Mouse (Mus musculus) midbrain, postnatal 0 days (tissue): ENCODE results near the gene Cenpf. TPM values are rescaled to one million over a fixed set of nuclear protein-coding genes. Genes with fewer than 3 reads are reported as not detected.

ENCODE experiments used
- ATAC-seq: fragments of 200-750 bp; cut with Nextera tagmentation; 2 replicates; pipeline ENCODE4 v1.8.0; 2017; ENCODE audit warnings: moderate number of reproducible peaks, mild to moderate bottlenecking, moderate TSS enrichment, moderate library complexity; ENCODE audit not compliant: low FRiP score
- DNase-seq: peaks from one replicate; pipeline ENCODE4 v3.0.0-alpha.2; 2015; ENCODE audit warnings: low spot score
- H3K27ac ChIP-seq: fragments of 300-500 bp; sonication (generic); 2 replicates; pipeline ENCODE4 v1.5.1; 2014; ENCODE audit warnings: low read depth, mild to moderate bottlenecking, low read length, mixed read lengths
- H3K27me3 ChIP-seq: fragments of 300-500 bp; sonication (generic); 2 replicates; pipeline ENCODE4 v1.6.1; 2014; ENCODE audit warnings: low read length, control low read depth, mixed read lengths; ENCODE audit not compliant: insufficient read depth
- H3K36me3 ChIP-seq: fragments of 300-500 bp; sonication (generic); 2 replicates; pipeline ENCODE4 v1.6.1; 2014; ENCODE audit warnings: low read length, control low read depth, mixed read lengths; ENCODE audit not compliant: insufficient read depth
- H3K4me1 ChIP-seq: fragments of 300-500 bp; sonication (generic); 2 replicates; pipeline ENCODE4 v1.6.1; 2014; ENCODE audit warnings: mild to moderate bottlenecking, control low read depth, antibody characterized with exemption, low read length, mixed read lengths; ENCODE audit not compliant: insufficient read depth
- H3K4me2 ChIP-seq: fragments of 300-500 bp; sonication (generic); 2 replicates; pipeline ENCODE4 v1.6.1; 2014; ENCODE audit warnings: low read depth, mild to moderate bottlenecking, low read length, mixed read lengths; ENCODE audit not compliant: poor library complexity, severe bottlenecking
- H3K4me3 ChIP-seq: fragments of 300-500 bp; sonication (generic); 2 replicates; pipeline ENCODE4 v1.5.1; 2014; ENCODE audit warnings: low read depth, mild to moderate bottlenecking, low read length, moderate library complexity
- H3K9ac ChIP-seq: fragments of 300-500 bp; sonication (generic); replicated peaks from 2 replicates; pipeline ENCODE4 v1.6.1; 2014; ENCODE audit warnings: mild to moderate bottlenecking, low read length, moderate library complexity, mixed read lengths; ENCODE audit not compliant: poor library complexity, severe bottlenecking
- H3K9me3 ChIP-seq: fragments of 300-500 bp; sonication (generic); 2 replicates; pipeline ENCODE4 v1.6.1; 2016; ENCODE audit warnings: low read length, control low read depth
- CTCF ChIP-seq: IDR thresholded peaks from 2 replicates; pipeline ENCODE4 v1.5.1; 2016; ENCODE audit warnings: antibody characterized with exemption, mild to moderate bottlenecking
- WGBS: fragments of 180-500 bp; shearing (Covaris S2); extraction: QIAGEN DNeasy Blood & Tissue Kit; methylation state at CpG from one replicate; pipeline ENCODE4 v1.1.7; 2014; 5-methylcytosine and 5-hydroxymethylcytosine counted together
- polyA plus RNA-seq: library from polyadenylated mRNA; unstranded; fragments of >200 nt; fragmentation: Nextera tagmentation; extraction: Ambion mirVana; gene quantifications from 2 replicates; pipeline ENCODE4 v1.2.1, GENCODE M21; 2015
- total RNA-seq: library from RNA; depleted of rRNA; stranded (reverse); fragments of >200 nt; gene quantifications from 2 replicates; pipeline ENCODE4 v1.2.3, GENCODE M21; 2014; rRNA removed

Cenpf gene
- total and polyA plus RNA-seq, 2 experiments from 2014 or later = 3.0 to 6.8 TPM

DNA sequence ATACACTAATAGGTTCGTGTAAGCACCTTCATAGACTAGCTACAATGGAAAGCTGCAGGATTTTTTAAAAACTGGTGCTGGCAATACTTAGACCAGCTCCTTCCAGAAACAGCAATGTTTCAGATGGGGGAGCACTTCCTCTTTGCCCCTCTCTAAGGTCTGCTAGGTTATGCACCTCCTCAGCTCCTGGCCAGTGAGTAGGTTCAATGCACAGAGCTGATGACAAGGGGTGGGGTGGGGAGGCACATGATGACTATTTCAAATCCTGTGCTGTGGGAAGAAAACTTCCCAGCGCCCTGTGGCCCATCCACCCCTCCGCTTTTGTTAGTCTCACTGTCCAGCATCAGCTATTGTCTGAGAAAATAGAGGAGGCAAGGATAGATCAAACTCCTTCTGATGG lies 79.8 kb downstream of the Cenpf start:
- Histone ChIP-seq H3K36me3 (no peaks in the 10 kb centered on the region), H3K4me1 (0 out of 2 replicates have a peak, but pooled peaks cover 5% of the 10 kb centered on the region), H3K9ac (no peak overlapping the region), H3K9me3 (no peaks in the 10 kb centered on the region), H3K27ac (no peak overlapping the region), H3K27me3 (no peaks in the 10 kb centered on the region), H3K4me3 (no peak overlapping the region), H3K4me2 (no peak overlapping the region)
- no peak for DNase-seq
- TF ChIP-seq CTCF = no peak
- no peak for ATAC-seq
- WGBS = 83% methylated on average over 3 of the region's 3 CpGs

DNA sequence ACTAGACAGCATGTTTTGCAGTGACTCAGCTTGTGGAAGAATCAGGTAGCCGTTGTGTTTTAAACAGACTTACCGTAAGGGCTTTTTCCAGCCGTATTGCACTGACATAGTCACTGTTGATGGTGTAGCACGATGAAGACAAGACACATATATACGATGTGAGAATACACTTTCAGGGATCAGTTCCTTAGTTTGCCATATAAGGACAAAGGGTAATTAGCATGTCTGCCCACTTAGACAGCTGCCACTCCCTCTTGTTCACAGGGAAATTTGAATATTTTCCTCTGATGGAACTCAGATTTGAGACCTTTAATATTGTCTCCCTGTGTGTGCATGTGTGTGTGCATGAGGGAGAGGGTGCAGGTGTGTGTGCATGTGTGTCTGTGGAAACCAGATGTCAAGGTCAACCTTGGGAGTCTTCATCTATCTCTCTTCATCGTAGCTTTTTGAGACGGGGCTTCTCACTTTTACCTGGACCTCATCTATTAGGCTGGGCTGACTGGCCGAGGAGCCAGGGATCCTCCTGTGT lies 82.2 kb downstream of the Cenpf start:
- WGBS = 89% methylated on average over 8 of the region's 8 CpGs
- Histone ChIP-seq H3K9me3 (no peaks in the 10 kb centered on the region), H3K9ac (no peak overlapping the region), H3K4me1 (0 out of 2 replicates have a peak, but pooled peaks cover 5% of the 10 kb centered on the region), H3K27me3 (no peaks in the 10 kb centered on the region), H3K36me3 (no peaks in the 10 kb centered on the region), H3K27ac (no peak overlapping the region), H3K4me2 (no peak overlapping the region), H3K4me3 (no peak overlapping the region)
- no peak for DNase-seq
- ATAC-seq = no peak
- TF ChIP-seq CTCF = no peak

DNA sequence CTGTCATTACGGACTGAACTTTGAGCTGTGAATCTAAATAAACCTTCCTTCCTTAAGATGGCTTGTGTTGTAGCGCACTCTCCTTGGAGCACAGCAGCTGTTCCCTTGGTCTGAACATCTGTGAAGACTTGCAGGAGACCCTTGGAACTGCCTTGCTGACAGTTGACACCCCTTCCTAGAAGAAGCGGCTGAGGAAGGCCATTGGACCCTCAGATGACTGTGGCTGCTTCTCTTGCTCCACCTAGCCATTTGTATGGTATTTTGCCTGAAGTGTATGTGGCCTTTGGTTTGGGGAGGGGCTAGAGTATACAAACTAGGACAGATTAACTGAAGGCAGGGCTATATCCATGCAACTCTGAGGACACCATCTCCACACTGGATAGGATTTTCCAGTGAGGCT lies 90.8 kb downstream of the Cenpf start:
- H3K9ac ChIP-seq = no peak overlapping the region
- 94% methylated on average over 3 of the region's 3 CpGs for WGBS
- no peaks in the 10 kb centered on the region for H3K4me1 ChIP-seq
- H3K4me2 ChIP-seq = no peak overlapping the region
- H3K27me3 ChIP-seq = no peaks in the 10 kb centered on the region
- no peaks in the 10 kb centered on the region for H3K9me3 ChIP-seq
- no peak overlapping the region for H3K27ac ChIP-seq
- DNase-seq (no peak), ATAC-seq (no peak)
- H3K36me3 ChIP-seq = no peaks in the 10 kb centered on the region
- H3K4me3 ChIP-seq = no peak overlapping the region
- TF ChIP-seq CTCF = no peak

Other genes with a start within 250 kb of the Cenpf start
- gene Ptpn14, start 40.2 kb upstream of the Cenpf start, total RNA-seq = 5.1 and 6.5 TPM in 2 replicates
- 1.1 and 1.2 TPM in 2 replicates for gene Ptpn14, start 40.2 kb upstream of the Cenpf start, polyA plus RNA-seq
- gene Smyd2, start 234.3 kb upstream of the Cenpf start, total RNA-seq = 62.3 and 66.3 TPM in 2 replicates
- 88.7 and 91.9 TPM in 2 replicates for gene Smyd2, start 234.3 kb upstream of the Cenpf start, polyA plus RNA-seq